Mouse (Mus musculus) small intestine, adult 10 weeks (tissue): ENCODE measurements around the gene Gm19426. TPM values are rescaled to one million over a fixed set of nuclear protein-coding genes. Genes with fewer than 3 reads are reported as not detected.

ENCODE experiments used
- polyA plus RNA-seq: library from polyadenylated mRNA; stranded (reverse); fragments of 350-450 nt; fragmentation: Illumina TruSeq; extraction: RNeasy Lipid Tissue Mini Kit (QIAGEN cat#74804); gene quantifications from one replicate; pipeline ENCODE4 v1.2.3, GENCODE M21; 2014; ENCODE audit warnings: low replicate concordance

Gene Gm19426
- polyA plus RNA-seq: not detected

GRCm38 (mm10) chr2:84743561-84743960, at the start of gene Gm19426:
Gene Gm19426, minus strand, starts transcription at chr2:84743655.

GRCm38 (mm10) chr2:84775241-84775640, 31.8 kb upstream of the Gm19426 start, which contains the start of gene Serping1:
Gene Serping1, minus strand, starts transcription at chr2:84775444.

GRCm38 (mm10) chr2:84733579-84734300, 9.7 kb downstream of the Gm19426 start, which contains the start of gene Ypel4:
Gene Ypel4, plus strand, starts transcription at chr2:84734058.

GRCm38 (mm10) chr2:84727172-84727858, 16.1 kb downstream of the Gm19426 start, which contains the start of gene Clp1:
Gene Clp1, minus strand, starts transcription at chr2:84727350.

GRCm38 (mm10) chr2:84714811-84715561, 28.5 kb downstream of the Gm19426 start, which contains the start of gene Zdhhc5:
Gene Zdhhc5, minus strand, starts transcription at chr2:84715180.

Other genes starting within 250 kb of the Gm19426 start
- 411 TPM for gene Ctnnd1, start 92.9 kb downstream of the Gm19426 start, polyA plus RNA-seq
- not detected for gene Btbd18, start 84.6 kb downstream of the Gm19426 start, polyA plus RNA-seq
- gene Selenoh, start 72.9 kb downstream of the Gm19426 start, polyA plus RNA-seq: 10.8 TPM
- gene Gm28635, start 65.6 kb downstream of the Gm19426 start, polyA plus RNA-seq: not detected
- 51.2 TPM for gene Med19, start 65.3 kb downstream of the Gm19426 start, polyA plus RNA-seq
- 75.6 TPM for gene Tmx2, start 64.5 kb downstream of the Gm19426 start, polyA plus RNA-seq
- gene Zdhhc5, start 28.5 kb downstream of the Gm19426 start, polyA plus RNA-seq: 88.7 TPM
- gene Clp1, start 16.3 kb downstream of the Gm19426 start, polyA plus RNA-seq: 24.1 TPM
- 0.63 TPM for gene Ypel4, start 9.6 kb downstream of the Gm19426 start, polyA plus RNA-seq
- 11.1 TPM for gene Serping1, start 31.8 kb upstream of the Gm19426 start, polyA plus RNA-seq
- 142 TPM for gene Ube2l6, start 55.2 kb upstream of the Gm19426 start, polyA plus RNA-seq
- not detected for gene Smtnl1, start 79.0 kb upstream of the Gm19426 start, polyA plus RNA-seq
- gene Timm10, start 83.3 kb upstream of the Gm19426 start, polyA plus RNA-seq: 0.74 TPM
- gene Slc43a1, start 95.2 kb upstream of the Gm19426 start, polyA plus RNA-seq: 0.45 TPM
- gene Rtn4rl2, start 143.1 kb upstream of the Gm19426 start, polyA plus RNA-seq: not detected
- 20.7 TPM for gene Slc43a3, start 192.9 kb upstream of the Gm19426 start, polyA plus RNA-seq
- not detected for gene Prg2, start 236.8 kb upstream of the Gm19426 start, polyA plus RNA-seq
- gene Prg3, start 244.6 kb upstream of the Gm19426 start, polyA plus RNA-seq: not detected